ENCODE assay signal across 8 mouse cellular contexts in genomic region chr3:65658721-65659619, GRCm38 (mm10). TPM values are rescaled to one million over a fixed set of nuclear protein-coding genes. Genes with fewer than 3 reads are reported as not detected.
A peak's percentile ranks its signal among the peaks of the same experiment; 100 is the strongest.
DNase-seq lines count a peak whose midpoint lies in the region; ATAC-seq and TF ChIP-seq lines count a peak whose summit lies in the region.

No protein-coding gene starts in this region.

- 0 out of 2 replicates have a peak, but pooled peaks cover 8% of the 10 kb centered on the region for H3K4me1 ChIP-seq in intestine, postnatal 0 days (replicated peaks; ENCODE audit: control insufficient read depth, insufficient read depth, low read length)
- H3K4me1 ChIP-seq in limb, embryonic 11.5 days (ENCODE audit: control insufficient read depth, insufficient read depth, low read length), result 0 out of 2 replicates have a peak, but pooled peaks cover 2% of the 10 kb centered on the region
- H3K4me1 ChIP-seq in midbrain, embryonic 13.5 days (replicated peaks), result peaks cover 27% of the 10 kb centered on the region
- H3K4me1 ChIP-seq in small intestine, adult 2 months (ENCODE audit: control insufficient read depth, insufficient read depth, insufficient read length, low read length), result peaks cover 7% of the 10 kb centered on the region; the same call in 1 of the 2 replicates

- ATAC-seq in granulocyte monocyte progenitor cell, adult 5-6 weeks (replicated peaks; ENCODE audit: poor library complexity, severe bottlenecking), result peak; percentile 85
- peak; percentile 93 for ATAC-seq in intestine, postnatal 0 days
- peak; percentile 70 for ATAC-seq in limb, embryonic 11.5 days (ENCODE audit: insufficient number of reproducible peaks, low FRiP score, low TSS enrichment, low read depth)
- ATAC-seq in midbrain, embryonic 13.5 days, result peak; percentile 88

- H3K36me3 ChIP-seq in intestine, postnatal 0 days (ENCODE audit: control insufficient read depth, insufficient read depth), result no peaks in the 10 kb centered on the region
- no peaks in the 10 kb centered on the region for H3K36me3 ChIP-seq in limb, embryonic 11.5 days (ENCODE audit: control insufficient read depth, insufficient read depth, low read length)
- H3K36me3 ChIP-seq in midbrain, embryonic 13.5 days, result no peaks in the 10 kb centered on the region
- H3K36me3 ChIP-seq in small intestine, adult 2 months (ENCODE audit: control insufficient read depth, insufficient read depth, low read length), result no peaks in the 10 kb centered on the region

- H3K4me2 ChIP-seq in intestine, postnatal 0 days (replicated peaks; ENCODE audit: low read depth), result peak overlapping the region; percentile 91
- peak overlapping the region; percentile 97 for H3K4me2 ChIP-seq in limb, embryonic 11.5 days (ENCODE audit: low read depth, severe bottlenecking)
- H3K4me2 ChIP-seq in midbrain, embryonic 13.5 days (replicated peaks), result peak overlapping the region; percentile 97

- H3K9ac ChIP-seq in intestine, postnatal 0 days (ENCODE audit: low read depth, low read length), result peak overlapping the region; percentile 83
- H3K9ac ChIP-seq in limb, embryonic 11.5 days (ENCODE audit: low read length), result peak overlapping the region; percentile 83
- H3K9ac ChIP-seq in midbrain, embryonic 13.5 days (replicated peaks), result peak overlapping the region; percentile 75

- peak overlapping the region; percentile 99 for H3K27ac ChIP-seq in intestine, postnatal 0 days (ENCODE audit: low read depth, low read length)
- peak overlapping the region; percentile 42 for H3K27ac ChIP-seq in limb, embryonic 11.5 days (replicated peaks; ENCODE audit: low read depth, low read length)
- peak overlapping the region; percentile 71 for H3K27ac ChIP-seq in midbrain, embryonic 13.5 days
- H3K27ac ChIP-seq in small intestine, adult 2 months (ENCODE audit: insufficient read depth, low read depth, low read length), result peak overlapping the region; percentile 95

- no peaks in the 10 kb centered on the region for H3K9me3 ChIP-seq in intestine, postnatal 0 days (ENCODE audit: control insufficient read depth)
- no peaks in the 10 kb centered on the region for H3K9me3 ChIP-seq in limb, embryonic 11.5 days (ENCODE audit: control insufficient read depth, low read length)
- no peaks in the 10 kb centered on the region for H3K9me3 ChIP-seq in midbrain, embryonic 13.5 days

- peak; percentile 48 for DNase-seq in adipocyte (ENCODE audit: low spot score)
- DNase-seq in embryo, embryonic 10.5 days (ENCODE audit: low spot score), result peak; percentile 81
- DNase-seq in limb, embryonic 11.5 days (ENCODE audit: low spot score), result peak; percentile 83
- no peak for DNase-seq in c-Kit-positive CD71-positive TER-119-positive erythroid progenitor cells, embryonic 14.5 days (ENCODE audit: low spot score)

- peak; percentile 16 for TF ChIP-seq CTCF in intestine, postnatal 0 days (IDR thresholded peaks at IDR 0.05; ENCODE audit: low read depth)
- TF ChIP-seq CTCF in small intestine, adult 2 months (IDR thresholded peaks at IDR 0.05; ENCODE audit: extremely low read depth, insufficient read length, insufficient replicate concordance, low read depth, low read length), result no peak

- H3K4me3 ChIP-seq in intestine, postnatal 0 days (ENCODE audit: low read depth, low read length), result peak overlapping the region; percentile 59
- peak overlapping the region; percentile 58 for H3K4me3 ChIP-seq in limb, embryonic 11.5 days (ENCODE audit: low read depth, low read length)
- peak overlapping the region; percentile 65 for H3K4me3 ChIP-seq in midbrain, embryonic 13.5 days (replicated peaks)
- H3K4me3 ChIP-seq in small intestine, adult 2 months (ENCODE audit: low read depth, low read length), result peak overlapping the region; percentile 66

- H3K27me3 ChIP-seq in intestine, postnatal 0 days (replicated peaks; ENCODE audit: control insufficient read depth, insufficient read depth, low read length), result no peaks in the 10 kb centered on the region
- 0 out of 2 replicates have a peak, but pooled peaks cover 3% of the 10 kb centered on the region for H3K27me3 ChIP-seq in limb, embryonic 11.5 days (ENCODE audit: control insufficient read depth, insufficient read depth, low read length)
- H3K27me3 ChIP-seq in midbrain, embryonic 13.5 days, result peaks cover 47% of the 10 kb centered on the region
- no peaks in the 10 kb centered on the region for H3K27me3 ChIP-seq in small intestine, adult 2 months (ENCODE audit: control insufficient read depth, insufficient read depth, low read length)

- TF ChIP-seq POLR2A in small intestine, adult 2 months (IDR thresholded peaks at IDR 0.05; ENCODE audit: low read depth, low read length), result no peak; the same call in 1 of the 2 replicates

- under 1% methylated on average over 72 of the region's 72 CpGs for WGBS in intestine, postnatal 0 days
- WGBS in limb, embryonic 11.5 days, result under 1% methylated on average over 72 of the region's 72 CpGs
- under 1% methylated on average over 72 of the region's 72 CpGs for WGBS in midbrain, embryonic 13.5 days
- under 1% methylated on average over 72 of the region's 72 CpGs for WGBS in small intestine, adult 2 months

RNA-seq across cellular contexts. Expression of gene Lekr1, which starts 7.1 kb away (rescaled TPM):
- 1.9 and 2.7 TPM in 2 replicates for total RNA-seq in granulocyte monocyte progenitor cell, adult 5-6 weeks (2014; fragmentation: Nextera tagmentation)
- 5.9 and 11.2 TPM in 2 replicates for total RNA-seq in granulocyte monocyte progenitor cell, adult 5-6 weeks (2017)
- polyA plus RNA-seq in intestine, postnatal 0 days (2015; fragmentation: Nextera tagmentation; extraction: Ambion mirVana), result 3.4 and 4.7 TPM in 2 replicates
- 6.3 and 7.3 TPM in 2 replicates for polyA plus RNA-seq in limb, embryonic 11.5 days (2014; fragmentation: Nextera tagmentation; extraction: Ambion mirVana)
- polyA plus RNA-seq in midbrain, embryonic 13.5 days (2015; fragmentation: Nextera tagmentation; extraction: Ambion mirVana), result 5.7 and 6.0 TPM in 2 replicates
- 0.32 TPM in 1 of 2 replicates, not detected in the other for polyA plus RNA-seq in small intestine, adult 2 months (2012; rRNA removed)

Comparison
In these comparisons a context has a peak if more than half of its experiments do, and no peak if none do; other contexts are left out.
1. H3K27ac ChIP-seq: peak in every context shown above with its lines; median percentile 99 in intestine, postnatal 0 days; 95 in small intestine, adult 2 months; 71 in midbrain, embryonic 13.5 days; 42 in limb, embryonic 11.5 days.